Mouse (Mus musculus): ENCODE results near the gene Olfr870.
"Not testable (repeated sequence)": the region's sequence is repeated elsewhere in the genome, so short reads cannot be mapped to it uniquely, and the experiment has no call there.

Gene Olfr870

DNA sequence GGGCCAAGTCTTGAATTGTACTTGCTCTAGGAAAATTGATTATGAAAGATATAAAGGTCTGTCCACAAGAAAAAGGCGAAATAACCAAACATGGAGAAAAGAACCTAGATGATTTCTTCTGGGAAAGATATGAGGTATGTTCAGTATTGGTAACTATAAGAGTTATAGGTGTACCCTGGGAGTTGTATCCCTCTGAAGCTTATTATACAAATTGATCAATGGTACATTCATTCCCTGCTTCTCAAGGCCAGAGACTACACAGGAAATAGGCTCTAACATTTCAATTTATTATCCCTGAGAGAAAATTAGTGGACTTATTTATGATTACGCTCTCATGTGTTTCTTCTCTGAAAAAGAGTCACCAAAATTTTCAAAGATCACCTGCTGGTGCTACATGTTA lies at the start of gene Olfr870:
Olfr870 (minus strand) TSS at position 101 of the 400 bp plus-strand sequence.
- no peak for DNase-seq (ENCODE audit: extremely low spot score, low spot score)

GRCm38 (mm10) chr9:20211907-20212306 lies 38.0 kb upstream of the Olfr870 start, which contains the start of gene Olfr871:
Olfr871 (plus strand) TSS chr9:20212207.
- DNase-seq (ENCODE audit: extremely low spot score, low spot score), result no peak

DNA sequence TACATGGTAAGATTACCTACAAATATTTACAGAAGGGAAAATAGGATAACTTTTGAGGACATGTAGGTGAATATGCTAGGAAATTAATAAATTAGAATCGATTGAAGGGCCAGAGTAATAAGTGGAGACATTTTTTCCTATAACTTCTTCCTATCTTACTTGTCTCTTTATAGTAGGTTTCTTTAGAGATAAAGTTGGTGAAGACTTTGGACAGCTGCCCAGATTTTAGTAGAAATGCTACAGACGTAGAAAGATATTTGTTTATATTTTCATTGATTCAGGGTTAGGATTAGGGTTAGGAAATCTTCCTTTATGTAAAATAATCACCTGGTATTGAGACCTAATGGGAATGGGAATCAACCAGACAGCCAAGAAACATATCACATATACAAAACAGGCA lies 37.6 kb upstream of the Olfr870 start:
- DNase-seq (ENCODE audit: extremely low spot score, low spot score), result no peak

- no peak for DNase-seq (ENCODE audit: extremely low spot score, low spot score)
These were observed 37.0 kb upstream of the Olfr870 start for GRCm38 (mm10) chr9:20210812-20211211.

GRCm38 (mm10) chr9:20203413-20203984 lies 29.6 kb upstream of the Olfr870 start:
- DNase-seq (ENCODE audit: extremely low spot score, low spot score), result not testable (repeated sequence)

- DNase-seq (ENCODE audit: extremely low spot score, low spot score), result no peak
These were observed 28.3 kb upstream of the Olfr870 start for GRCm38 (mm10) chr9:20202131-20202530.

DNA sequence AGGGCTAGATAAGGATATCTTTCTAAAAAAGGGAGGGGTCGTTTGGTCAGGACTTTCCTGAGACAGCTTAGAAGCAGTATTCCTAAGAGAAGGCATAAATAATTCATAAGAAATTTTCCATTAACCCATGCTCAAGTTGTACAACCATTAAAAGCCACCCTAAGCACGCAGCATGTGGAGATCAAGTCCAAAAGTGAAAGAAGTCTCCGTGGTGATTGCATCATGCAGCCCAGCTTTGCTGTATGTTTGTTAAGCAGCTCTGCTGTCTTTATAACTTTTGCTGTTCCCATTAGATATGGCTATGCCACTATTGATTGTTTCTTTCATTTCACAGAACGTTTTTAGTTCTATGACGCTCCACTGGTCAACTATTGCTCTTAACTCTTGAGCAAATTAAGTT lies 5.6 kb upstream of the Olfr870 start:
- DNase-seq (ENCODE audit: extremely low spot score, low spot score), result no peak

- no peak for DNase-seq (ENCODE audit: extremely low spot score, low spot score)
These were observed 24.2 kb downstream of the Olfr870 start for GRCm38 (mm10) chr9:20149706-20150105.

- no peak for DNase-seq (ENCODE audit: extremely low spot score, low spot score)
These were observed 45.1 kb downstream of the Olfr870 start, which contains the start of gene Olfr869 for GRCm38 (mm10) chr9:20128709-20129108. Olfr869 (plus strand) TSS chr9:20129009.

Data from neural tube, embryonic 10.5 days (tissue).